Mouse (Mus musculus): ENCODE measurements at regions not wholly inside any gene's neighbourhood (a gene's known extent, or its start where the extent isn't known, plus 50 kb on each side); places are given as distances from the start of the nearest gene placed in this dataset.

DNA sequence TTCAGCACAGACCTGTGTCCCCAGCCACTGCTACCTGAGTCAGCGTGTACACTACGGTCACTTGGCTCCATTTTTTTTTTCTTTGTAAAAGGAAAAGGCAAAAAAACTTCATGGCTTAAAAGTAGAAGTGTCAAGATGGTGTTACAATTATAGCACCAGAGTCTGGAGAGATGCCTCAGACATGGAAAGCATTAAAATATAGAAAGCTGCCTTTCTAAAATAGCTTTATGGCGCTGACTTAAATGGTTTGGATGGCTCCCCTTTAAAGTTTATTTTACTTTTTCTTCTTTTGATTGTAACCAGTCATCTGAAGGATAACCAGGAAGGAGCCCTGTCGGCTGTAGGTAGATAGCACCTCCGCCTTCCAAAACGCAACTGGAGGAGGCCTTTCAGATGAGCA is 79.0 kb upstream of the Jade1 start:
- no peak for DNase-seq (ENCODE audit: low spot score in 2 of 2)

GRCm38 (mm10) chr3:41472586-41472985 is 82.9 kb upstream of the Jade1 start:
- DNase-seq (ENCODE audit: low spot score in 2 of 2) = no peak

DNA sequence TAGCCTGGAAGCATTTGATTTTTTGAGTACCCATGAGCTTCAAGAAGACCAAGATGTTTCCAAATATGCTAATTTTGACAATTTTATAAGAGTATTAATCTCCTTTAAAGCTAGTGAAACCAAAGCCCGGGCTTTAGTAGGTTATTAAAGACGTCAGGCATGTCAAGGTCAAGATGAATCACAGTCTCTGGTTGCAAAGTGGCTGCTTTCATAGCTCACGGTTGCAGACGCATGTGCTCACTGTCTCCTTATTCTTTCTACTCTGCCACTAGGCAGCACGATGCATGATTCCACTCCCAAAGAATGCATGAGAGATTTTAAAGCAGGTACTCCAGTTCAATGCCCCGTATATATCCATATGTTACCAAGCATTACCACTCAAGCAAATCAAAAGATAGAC is 86.4 kb upstream of the Jade1 start:
- no peak for DNase-seq (ENCODE audit: low spot score in 2 of 2)

DNA sequence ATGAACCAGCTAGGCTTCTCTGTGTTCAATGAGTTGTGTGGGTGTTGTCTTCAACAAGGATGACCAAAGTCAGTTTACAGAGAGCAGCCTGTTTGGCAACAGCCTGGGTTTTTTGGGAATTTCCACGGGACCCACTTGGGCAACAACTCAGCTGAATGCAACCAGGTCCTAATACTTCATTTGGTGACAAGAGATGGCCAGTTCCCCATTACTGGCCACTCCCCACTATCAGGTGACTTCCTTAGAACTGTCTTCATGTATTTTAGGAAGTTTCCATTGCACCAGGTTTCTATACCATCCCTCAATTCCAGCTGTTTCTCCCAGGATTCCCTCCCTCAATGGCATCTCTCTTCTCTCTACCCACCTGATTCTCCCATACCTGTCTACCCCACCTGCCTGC is 87.7 kb upstream of the Jade1 start:
- DNase-seq (ENCODE audit: low spot score in 2 of 2) = no peak

GRCm38 (mm10) chr3:41465893-41466292 is 89.6 kb upstream of the Jade1 start:
- no peak for DNase-seq (ENCODE audit: low spot score in 2 of 2)

GRCm38 (mm10) chr3:41462953-41463644 is 92.4 kb upstream of the Jade1 start:
- DNase-seq (ENCODE audit: low spot score in 2 of 2) = no peak

DNA sequence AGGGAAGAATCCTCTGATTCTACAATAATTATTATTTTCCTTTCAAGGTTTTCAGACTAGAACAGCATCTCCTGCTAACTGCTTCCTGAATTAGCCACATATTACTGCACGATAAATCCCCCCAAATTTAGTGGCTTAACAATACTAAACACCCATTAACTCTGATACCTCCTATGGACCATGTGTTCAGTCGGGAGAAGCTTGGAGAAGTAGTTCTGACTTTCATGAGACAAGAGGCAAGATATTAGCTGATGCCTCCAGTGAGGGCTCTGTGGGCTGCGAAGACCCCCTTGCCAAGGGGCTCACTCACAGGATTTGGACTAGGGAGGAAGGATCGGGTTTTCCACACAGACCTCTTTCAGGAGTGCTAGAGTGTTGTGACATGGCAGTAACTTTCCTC is 95.4 kb upstream of the Jade1 start:
- no peak for DNase-seq (ENCODE audit: low spot score in 2 of 2)

GRCm38 (mm10) chr3:41458156-41458555 is 97.4 kb upstream of the Jade1 start:
- DNase-seq (ENCODE audit: low spot score in 2 of 2) = no peak

DNA sequence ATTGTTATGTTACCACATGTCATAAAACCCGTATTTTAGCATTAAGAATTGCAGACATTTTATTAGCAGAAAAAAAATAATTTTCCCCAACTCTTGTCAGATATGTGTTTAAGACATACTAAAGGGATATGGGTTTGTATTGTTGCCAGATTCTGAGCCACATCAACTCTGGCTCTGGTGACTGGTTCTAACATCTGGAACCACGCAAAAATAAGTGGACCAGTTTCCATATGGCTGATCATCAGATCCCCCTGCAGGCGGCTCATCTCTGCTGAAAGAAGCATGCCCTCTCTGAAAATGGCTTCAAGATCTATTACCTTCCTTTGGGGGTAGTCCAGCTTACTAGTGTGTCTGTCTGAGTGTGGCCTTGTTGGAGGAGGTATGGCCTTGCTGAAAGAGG is 102.0 kb upstream of the Jade1 start:
- DNase-seq (ENCODE audit: low spot score in 2 of 2) = no peak

DNA sequence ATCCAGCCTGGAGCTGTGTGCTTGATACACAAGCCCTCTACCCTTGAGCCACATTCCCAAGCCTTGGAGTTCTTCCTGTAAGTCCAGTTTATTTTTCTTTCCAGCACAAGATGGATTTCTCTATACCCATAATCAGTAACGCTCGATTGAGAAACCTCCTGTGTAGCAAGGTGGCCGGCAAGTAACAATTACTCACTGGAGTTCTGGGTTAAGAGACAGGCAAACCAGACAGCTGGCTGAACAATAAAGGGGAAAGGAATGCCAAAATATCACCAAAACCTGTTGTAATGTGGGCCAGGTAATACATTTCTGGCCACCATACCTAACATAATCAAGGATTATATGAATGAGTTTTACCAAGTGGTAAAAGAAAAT is 102.8 kb upstream of the Jade1 start:
- DNase-seq (ENCODE audit: low spot score in 2 of 2) = no peak

- no peak for DNase-seq (ENCODE audit: low spot score in 2 of 2)
Observed at GRCm38 (mm10) chr3:41452020-41452715, 103.4 kb upstream of the Jade1 start.

- no peak for DNase-seq (ENCODE audit: low spot score in 2 of 2)
Observed at GRCm38 (mm10) chr3:41450696-41451095, 104.8 kb upstream of the Jade1 start.

- peak in 1 of 2 experiments; percentile 7 for DNase-seq (ENCODE audit: low spot score in 2 of 2)
Observed at GRCm38 (mm10) chr3:41444243-41444753, 111.2 kb upstream of the Jade1 start.

- no peak for DNase-seq (ENCODE audit: low spot score in 2 of 2)
Observed at GRCm38 (mm10) chr3:41436238-41436637, 119.3 kb upstream of the Jade1 start.

DNA sequence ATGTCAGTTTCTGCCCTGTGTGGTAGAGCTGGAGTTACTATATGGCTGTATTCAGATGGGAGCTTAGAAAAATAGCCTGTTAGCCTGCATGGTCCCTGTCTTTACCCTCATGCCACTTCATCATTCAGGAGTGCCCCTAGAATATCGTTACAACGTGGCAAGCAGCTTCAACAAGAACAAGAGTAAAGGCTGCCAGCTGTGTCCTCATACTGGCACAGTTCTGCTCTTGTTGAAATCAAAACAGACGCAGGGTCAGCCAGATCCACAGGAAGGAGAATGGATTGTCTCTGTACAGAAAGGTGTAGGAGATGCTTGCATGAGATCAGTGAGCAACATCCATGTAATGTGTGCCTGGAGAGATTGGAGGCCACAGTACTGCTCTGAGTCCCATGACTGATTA is 122.4 kb upstream of the Jade1 start:
- DNase-seq (ENCODE audit: low spot score in 2 of 2) = no peak

DNA sequence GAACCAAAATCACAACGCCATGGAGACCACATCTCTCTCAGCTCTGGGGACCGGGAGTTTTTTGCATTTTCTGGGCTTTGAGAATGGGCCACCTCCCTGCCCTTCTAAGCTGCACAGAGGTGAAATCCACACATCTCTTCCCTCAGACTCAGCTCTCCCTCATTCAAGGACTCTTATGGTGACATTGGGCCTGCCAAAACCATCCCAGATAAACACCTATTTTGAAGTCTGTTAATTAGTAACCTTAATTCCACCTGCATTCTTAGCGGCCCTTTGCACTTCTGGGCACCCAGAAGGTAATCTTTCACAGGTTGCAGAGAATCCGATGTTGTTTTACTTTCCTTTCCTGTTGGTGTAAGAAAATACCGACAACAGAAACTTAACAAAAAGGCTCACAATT is 123.2 kb upstream of the Jade1 start:
- no peak for DNase-seq (ENCODE audit: low spot score in 2 of 2)

GRCm38 (mm10) chr3:41430191-41430590 is 125.3 kb upstream of the Jade1 start:
- DNase-seq (ENCODE audit: low spot score in 2 of 2) = peak in 1 of 2 experiments; percentile 19

DNA sequence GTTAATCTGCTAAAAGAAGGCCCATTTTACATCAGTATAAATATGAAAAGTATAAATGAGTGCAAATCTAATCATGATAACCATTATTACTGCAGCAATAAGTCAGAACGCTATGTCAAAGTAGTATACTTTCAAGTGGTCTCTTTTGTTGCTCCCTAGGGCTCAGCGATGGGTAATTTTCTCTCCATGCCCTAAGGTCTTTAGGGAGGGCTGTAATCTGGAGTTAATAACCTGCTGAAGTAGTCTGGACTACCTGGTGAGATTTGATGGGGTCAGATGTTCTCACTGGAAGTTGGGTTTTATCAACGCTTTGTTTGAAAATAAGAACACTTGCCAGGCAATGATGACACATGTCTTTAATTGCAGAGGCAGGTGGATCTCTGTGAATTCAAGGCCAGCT is 128.6 kb upstream of the Jade1 start:
- no peak for DNase-seq (ENCODE audit: low spot score in 2 of 2)

GRCm38 (mm10) chr3:41425863-41426262 is 129.7 kb upstream of the Jade1 start:
- DNase-seq (ENCODE audit: low spot score in 2 of 2) = no peak

- DNase-seq (ENCODE audit: low spot score in 2 of 2) = no peak
Observed at GRCm38 (mm10) chr3:41424142-41424939, 131.2 kb upstream of the Jade1 start.

DNA sequence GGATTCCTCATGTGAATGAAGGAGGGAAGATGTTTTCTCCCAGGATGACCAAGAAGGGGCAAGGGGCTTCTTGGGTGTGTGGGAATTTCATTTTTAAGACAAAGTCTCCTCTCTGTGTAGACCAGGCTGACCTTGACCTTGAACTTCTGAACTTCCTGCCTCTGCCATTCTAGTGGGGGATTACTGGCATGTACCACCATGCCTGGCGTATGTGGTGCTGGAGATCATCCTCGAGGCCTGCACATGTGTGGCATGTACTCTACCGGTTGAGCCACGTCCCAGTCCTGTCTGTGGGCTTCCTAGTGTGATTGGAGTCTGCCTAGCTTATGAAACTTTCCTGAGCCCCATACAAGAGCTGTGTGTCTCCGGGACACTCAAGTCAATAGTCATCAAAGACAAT is 131.9 kb upstream of the Jade1 start:
- no peak for DNase-seq (ENCODE audit: low spot score in 2 of 2)

All from layer of hippocampus, postnatal 14 days (tissue).